Mouse (Mus musculus): ENCODE measurements around the gene Rab38.

- TF ChIP-seq CTCF (IDR thresholded peaks at IDR 0.05; ENCODE audit: control insufficient read depth, insufficient read depth, low read length), result no peak
- TF ChIP-seq POLR2A (IDR thresholded peaks at IDR 0.05; ENCODE audit: borderline replicate concordance, control insufficient read depth, low read depth, low read length), result no peak
Measured at GRCm38 (mm10) chr7:88445320-88445903, 15.3 kb downstream of the Rab38 start.

All from bone marrow, adult 2 months (tissue).